Mouse (Mus musculus) midbrain, embryonic 16.5 days (tissue): Measurements from ENCODE around the gene Med23. TPM values are rescaled to one million over a fixed set of nuclear protein-coding genes. Genes with fewer than 3 reads are reported as not detected.

ENCODE experiments used
- ATAC-seq: fragments of 200-750 bp; cut with Nextera tagmentation; 2 replicates; pipeline ENCODE4 v1.8.0; 2017; ENCODE audit warnings: moderate TSS enrichment
- H3K27ac ChIP-seq: fragments of 300-500 bp; sonication (generic); 2 replicates; pipeline ENCODE4 v1.5.1; 2014; ENCODE audit warnings: mild to moderate bottlenecking, low read length, mixed read lengths
- H3K27me3 ChIP-seq: fragments of 300-500 bp; sonication (generic); 2 replicates; pipeline ENCODE4 v1.6.1; 2014; ENCODE audit warnings: low read depth, low read length, mixed read lengths; ENCODE audit not compliant: control insufficient read depth, insufficient read depth
- H3K36me3 ChIP-seq: fragments of 300-500 bp; sonication (generic); 2 replicates; pipeline ENCODE4 v1.6.1; 2014; ENCODE audit warnings: mild to moderate bottlenecking, low read length, moderate library complexity, mixed read lengths; ENCODE audit not compliant: control insufficient read depth, insufficient read depth
- H3K4me1 ChIP-seq: fragments of 300-500 bp; sonication (generic); 2 replicates; pipeline ENCODE4 v1.6.1; 2014; ENCODE audit warnings: mild to moderate bottlenecking, low read length, mixed read lengths; ENCODE audit not compliant: control insufficient read depth, insufficient read depth
- H3K4me2 ChIP-seq: fragments of 300-500 bp; sonication (generic); 2 replicates; pipeline ENCODE4 v1.6.1; 2014; ENCODE audit warnings: mild to moderate bottlenecking, low read length, mixed read lengths
- H3K4me3 ChIP-seq: fragments of 300-500 bp; sonication (generic); 2 replicates; pipeline ENCODE4 v1.5.1; 2014; ENCODE audit warnings: low read depth, mild to moderate bottlenecking, low read length, moderate library complexity, mixed read lengths
- H3K9ac ChIP-seq: fragments of 300-500 bp; sonication (generic); 2 replicates; pipeline ENCODE4 v1.6.1; 2014; ENCODE audit warnings: low read depth, low read length, mixed read lengths
- H3K9me3 ChIP-seq: fragments of 300-500 bp; sonication (generic); replicated peaks from 2 replicates; pipeline ENCODE4 v1.6.1; 2014; ENCODE audit warnings: mild to moderate bottlenecking, low read length, mixed read lengths; ENCODE audit not compliant: control insufficient read depth, poor library complexity, severe bottlenecking
- WGBS: fragments of 180-500 bp; shearing (Covaris S2); extraction: QIAGEN DNeasy Blood & Tissue Kit; methylation state at CpG from one replicate; pipeline ENCODE4 v1.1.7; 2014; 5-methylcytosine and 5-hydroxymethylcytosine counted together
- polyA plus RNA-seq: library from polyadenylated mRNA; unstranded; fragments of >200 nt; fragmentation: Nextera tagmentation; extraction: Ambion mirVana; gene quantifications from 2 replicates; pipeline ENCODE4 v1.2.1, GENCODE M21; 2015

Gene Med23
- polyA plus RNA-seq: 28.7 and 30.0 TPM in 2 replicates

DNA sequence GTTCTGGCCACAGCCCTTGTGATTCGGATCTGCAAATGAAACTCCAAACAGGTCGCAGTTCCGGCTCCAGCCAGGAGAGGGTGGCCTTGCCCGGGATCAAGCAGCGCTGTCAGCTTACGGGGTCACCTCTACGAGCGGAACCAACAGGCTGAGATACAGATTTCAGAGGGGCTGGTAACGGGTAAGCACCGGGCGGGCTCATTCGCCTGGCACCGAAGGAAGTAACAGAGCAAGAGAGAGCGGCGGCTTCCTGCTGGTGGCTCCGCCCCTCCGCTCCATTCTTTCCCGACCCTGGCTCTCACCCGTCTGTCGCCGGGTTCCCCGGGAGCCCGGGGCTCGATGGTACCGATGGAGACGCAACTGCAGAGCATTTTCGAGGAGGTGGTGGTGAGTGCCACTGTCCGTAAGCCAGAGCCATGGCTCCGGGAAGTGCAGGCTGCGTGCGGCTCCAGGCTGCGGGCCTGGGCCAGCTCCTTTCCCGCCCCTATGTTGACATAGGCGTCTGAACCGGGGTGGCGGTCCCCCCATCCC is at the start of gene Med23:
Gene Med23, plus strand, starts transcription at position 227 of the 531 bp plus-strand sequence.
- peaks cover 8% of the 10 kb centered on the region; the same call in 1 of the 2 replicates for H3K36me3 ChIP-seq
- H3K9me3 ChIP-seq: no peaks in the 10 kb centered on the region
- no peaks in the 10 kb centered on the region for H3K27me3 ChIP-seq
- peak within 1 kb of the TSS; percentile 91 for H3K4me3 ChIP-seq
- ATAC-seq: peak; percentile 100
- WGBS: under 1% methylated on average over 36 of the region's 36 CpGs
- peak within 1 kb of the TSS; percentile 69; the same call in 1 of the 2 replicates for H3K27ac ChIP-seq
- H3K4me2 ChIP-seq: peak within 1 kb of the TSS; percentile 67
- peaks cover 3% of the 10 kb centered on the region; the same call in 1 of the 2 replicates for H3K4me1 ChIP-seq
- H3K9ac ChIP-seq: peak within 1 kb of the TSS; percentile 92

DNA sequence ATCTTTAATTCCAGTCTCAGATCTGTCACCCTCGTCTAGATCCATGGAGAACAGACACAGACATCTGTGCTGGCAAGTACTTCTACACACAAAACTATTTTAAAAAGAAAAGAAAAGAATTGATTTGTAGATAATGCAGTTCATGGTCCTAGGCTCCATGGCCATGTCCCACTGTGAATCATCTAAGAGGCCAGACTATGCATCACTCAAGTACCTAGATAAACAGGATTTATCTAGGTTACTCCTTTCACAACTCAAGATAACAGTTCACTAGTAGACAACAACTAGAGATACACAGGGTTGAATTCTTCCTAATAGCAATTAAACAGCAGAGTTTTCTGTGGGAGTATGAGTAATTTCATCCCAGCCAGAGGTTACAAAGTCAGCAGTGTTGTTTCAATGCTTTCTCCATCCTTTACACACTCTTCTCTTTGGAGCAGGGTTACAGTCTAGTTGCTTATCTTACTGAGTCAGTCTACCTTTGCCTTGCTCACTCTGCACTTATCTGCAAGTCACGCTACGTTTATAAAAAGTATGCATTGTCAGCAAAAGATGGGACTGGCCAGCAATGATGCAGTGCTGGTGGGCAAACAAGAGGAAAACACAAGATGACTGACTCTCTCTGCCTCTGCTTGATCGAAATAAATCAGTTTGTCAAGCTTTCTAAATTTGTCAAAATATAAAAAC is 47.7 kb upstream of the Med23 start:
- no peak for ATAC-seq
- WGBS: 86% methylated on average over 4 of the region's 4 CpGs
- Histone ChIP-seq H3K4me3 (no peak overlapping the region), H3K9ac (no peak overlapping the region), H3K36me3 (no peaks in the 10 kb centered on the region), H3K27me3 (no peaks in the 10 kb centered on the region; the same call in 1 of the 2 replicates), H3K27ac (no peak overlapping the region), H3K9me3 (no peaks in the 10 kb centered on the region), H3K4me1 (no peaks in the 10 kb centered on the region), H3K4me2 (no peak overlapping the region)

DNA sequence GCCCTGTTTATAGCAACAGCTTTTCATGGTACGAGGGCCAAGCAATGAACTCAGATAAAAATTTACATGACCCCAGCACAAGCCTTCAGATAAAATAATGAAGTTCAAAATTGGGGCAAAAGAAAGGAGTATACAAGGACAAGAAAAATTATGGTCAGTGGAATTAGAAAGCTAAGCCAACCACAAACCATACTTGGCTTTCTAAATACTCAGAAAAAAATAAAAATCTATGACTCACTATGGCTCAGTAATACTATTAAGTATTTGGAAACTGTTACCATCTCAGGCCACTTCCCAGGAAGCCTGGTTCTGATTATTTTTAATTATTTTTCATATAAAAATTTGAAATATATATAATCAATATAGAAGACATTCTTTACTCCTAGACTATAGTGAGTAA is 46.9 kb upstream of the Med23 start:
- no peaks in the 10 kb centered on the region for H3K36me3 ChIP-seq
- H3K4me3 ChIP-seq: no peak overlapping the region
- no peaks in the 10 kb centered on the region for H3K9me3 ChIP-seq
- H3K4me2 ChIP-seq: no peak overlapping the region
- 86% methylated on average over 1 of the region's 1 CpGs for WGBS
- no peaks in the 10 kb centered on the region; the same call in 1 of the 2 replicates for H3K27me3 ChIP-seq
- ATAC-seq: no peak
- no peaks in the 10 kb centered on the region for H3K4me1 ChIP-seq
- H3K27ac ChIP-seq: no peak overlapping the region
- H3K9ac ChIP-seq: no peak overlapping the region

DNA sequence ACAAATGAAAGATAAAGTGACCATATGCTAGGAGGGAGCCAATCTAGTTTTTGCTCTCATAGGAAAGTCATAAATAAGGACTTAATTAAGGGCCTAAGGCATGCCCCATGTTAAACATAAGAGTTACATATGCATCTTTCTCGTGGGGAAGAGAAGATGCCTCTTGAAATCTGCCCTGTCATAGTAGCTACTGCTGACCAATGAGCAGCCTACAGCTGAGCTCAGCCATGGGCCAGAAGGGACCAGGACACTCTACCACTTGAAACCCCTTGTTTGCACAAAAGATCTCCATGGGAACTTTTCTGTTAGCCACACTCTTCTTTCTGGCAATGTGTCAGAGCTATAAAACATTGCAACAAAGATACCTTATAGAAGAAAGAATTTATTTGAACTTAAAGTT is 46.5 kb upstream of the Med23 start:
- Histone ChIP-seq H3K4me3 (no peak overlapping the region), H3K9me3 (no peaks in the 10 kb centered on the region), H3K4me2 (no peak overlapping the region), H3K27ac (no peak overlapping the region), H3K27me3 (no peaks in the 10 kb centered on the region; the same call in 1 of the 2 replicates), H3K36me3 (no peaks in the 10 kb centered on the region), H3K9ac (no peak overlapping the region), H3K4me1 (no peaks in the 10 kb centered on the region)
- no peak for ATAC-seq
- 61% methylated on average over 1 of the region's 1 CpGs for WGBS

DNA sequence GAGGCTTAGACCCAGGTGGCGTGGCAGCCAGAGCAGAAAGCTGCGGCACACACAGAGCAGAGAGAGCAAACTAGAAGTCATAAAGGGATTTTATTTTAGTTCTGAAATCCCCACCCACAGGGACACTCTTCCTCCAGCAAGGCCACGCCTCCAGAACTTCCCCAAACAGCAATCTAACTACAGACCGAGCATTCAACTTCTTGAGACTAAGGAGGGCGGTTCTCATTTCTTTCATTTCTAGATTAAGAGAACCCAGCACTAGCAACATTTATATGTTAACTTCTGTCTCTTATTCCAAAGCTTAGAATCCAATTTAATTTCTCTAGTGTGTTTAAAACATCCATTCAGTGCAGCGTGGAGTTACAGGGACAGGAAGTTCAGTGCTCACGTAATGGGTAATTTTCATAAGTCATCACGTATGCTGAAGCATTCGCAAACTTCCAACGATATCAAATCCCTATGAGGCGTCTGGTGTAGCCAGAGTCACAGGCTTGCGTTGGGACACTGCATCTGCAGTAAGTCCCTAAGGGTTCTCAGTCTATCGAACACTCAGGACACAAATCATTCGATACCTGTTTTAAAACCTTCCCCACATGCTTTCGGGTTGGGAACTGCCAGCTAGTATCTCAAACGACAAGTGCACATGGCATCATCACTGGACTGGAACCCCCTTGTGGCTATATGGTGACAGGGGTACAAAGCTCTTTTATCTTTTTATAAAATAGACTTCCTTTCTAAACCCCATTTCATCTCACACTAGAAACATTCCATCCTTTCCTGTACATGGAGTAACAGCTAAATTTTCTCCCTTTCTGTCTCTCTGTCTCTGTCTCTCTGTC is 45.9 kb upstream of the Med23 start:
- ATAC-seq: no peak
- no peak overlapping the region for H3K4me2 ChIP-seq
- H3K9ac ChIP-seq: no peak overlapping the region
- no peaks in the 10 kb centered on the region for H3K4me1 ChIP-seq
- 83% methylated on average over 16 of the region's 16 CpGs for WGBS
- H3K27me3 ChIP-seq: no peaks in the 10 kb centered on the region; the same call in 1 of the 2 replicates
- H3K36me3 ChIP-seq: no peaks in the 10 kb centered on the region
- no peak overlapping the region for H3K27ac ChIP-seq
- H3K4me3 ChIP-seq: no peak overlapping the region
- H3K9me3 ChIP-seq: no peaks in the 10 kb centered on the region

DNA sequence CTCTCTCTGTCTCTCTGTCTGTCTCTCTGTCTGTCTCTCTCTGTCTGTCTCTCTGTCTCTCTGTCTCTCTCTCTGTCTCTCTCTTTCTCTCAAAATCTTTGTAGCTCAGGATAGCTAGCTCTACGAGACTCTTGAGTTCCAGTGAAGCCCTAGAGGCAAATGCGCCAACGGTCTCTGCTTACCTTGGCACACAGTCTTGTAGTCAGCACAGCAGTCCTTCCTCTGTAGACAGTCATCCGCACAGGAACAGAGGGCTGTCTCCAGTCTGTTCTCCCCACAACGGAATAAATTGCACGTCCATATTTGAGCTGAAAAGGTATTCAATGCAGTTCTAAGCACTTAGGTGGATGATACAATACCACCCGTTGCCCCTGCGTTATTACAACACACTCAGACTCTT is 45.2 kb upstream of the Med23 start:
- Histone ChIP-seq H3K9me3 (no peaks in the 10 kb centered on the region), H3K36me3 (no peaks in the 10 kb centered on the region), H3K27ac (no peak overlapping the region), H3K4me1 (no peaks in the 10 kb centered on the region), H3K4me3 (no peak overlapping the region), H3K9ac (no peak overlapping the region), H3K4me2 (no peak overlapping the region), H3K27me3 (no peaks in the 10 kb centered on the region; the same call in 1 of the 2 replicates)
- ATAC-seq: no peak
- 79% methylated on average over 8 of the region's 8 CpGs for WGBS

DNA sequence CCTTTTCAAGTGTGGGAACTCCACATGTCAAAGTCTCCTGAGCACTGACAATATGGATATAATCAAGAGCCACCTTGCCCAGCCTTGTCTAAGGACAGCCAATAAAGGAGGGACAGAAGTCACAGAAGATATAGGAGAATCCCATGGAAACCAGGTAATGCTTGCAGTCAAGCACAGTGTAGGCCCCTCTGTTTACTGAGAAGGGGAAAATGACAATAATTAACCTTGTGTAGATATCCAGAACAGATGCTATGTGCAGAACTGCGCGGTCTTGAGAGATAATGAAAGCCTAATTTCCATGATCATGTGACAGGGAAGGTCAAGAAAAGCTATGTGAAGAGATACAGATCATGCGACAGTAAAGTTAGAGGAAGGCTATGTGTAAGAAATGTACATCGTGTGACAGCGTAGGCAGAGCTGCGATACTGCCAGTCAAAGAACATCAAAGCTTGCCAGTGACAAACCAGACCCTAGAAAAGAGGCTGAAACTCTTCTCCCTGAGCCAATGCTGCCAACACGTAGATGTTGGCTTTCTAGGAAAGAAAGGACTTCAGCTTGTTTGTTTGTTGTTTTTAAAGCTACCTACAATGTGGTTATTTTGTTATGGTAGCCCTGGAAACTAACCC is 44.2 kb upstream of the Med23 start:
- Histone ChIP-seq H3K4me2 (peak overlapping the region; percentile 32; the same call in 1 of the 2 replicates), H3K9me3 (no peaks in the 10 kb centered on the region), H3K9ac (no peak overlapping the region), H3K27ac (no peak overlapping the region), H3K36me3 (no peaks in the 10 kb centered on the region), H3K4me3 (no peak overlapping the region), H3K27me3 (no peaks in the 10 kb centered on the region; the same call in 1 of the 2 replicates), H3K4me1 (no peaks in the 10 kb centered on the region)
- peak; percentile 72 for ATAC-seq
- WGBS: 78% methylated on average over 7 of the region's 7 CpGs

DNA sequence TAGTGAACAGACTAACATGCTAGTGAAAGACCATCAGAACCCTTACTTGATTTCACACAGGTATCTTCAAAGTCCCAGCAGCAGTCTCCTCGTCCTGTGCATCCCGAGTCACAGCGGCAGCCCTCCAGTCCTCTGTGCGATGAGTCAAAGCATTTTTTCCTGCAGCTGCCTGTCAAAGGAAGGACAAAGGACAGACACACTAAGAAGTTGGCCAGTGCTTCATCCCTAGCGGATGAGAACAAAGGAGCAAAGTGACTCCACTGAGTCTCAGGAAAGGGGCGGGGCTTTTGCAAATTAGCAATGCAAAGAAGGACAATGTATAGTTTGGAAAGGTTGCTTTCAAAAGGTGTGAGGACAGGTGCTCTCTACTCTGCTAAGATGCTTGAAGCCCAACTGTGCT is 43.7 kb upstream of the Med23 start:
- Histone ChIP-seq H3K4me2 (peak overlapping the region; percentile 32), H3K9me3 (no peaks in the 10 kb centered on the region), H3K4me3 (no peak overlapping the region), H3K27ac (no peak overlapping the region), H3K27me3 (no peaks in the 10 kb centered on the region; the same call in 1 of the 2 replicates), H3K9ac (no peak overlapping the region), H3K36me3 (no peaks in the 10 kb centered on the region), H3K4me1 (no peaks in the 10 kb centered on the region)
- peak; percentile 75 for ATAC-seq
- 5% methylated on average over 6 of the region's 6 CpGs for WGBS
